Mouse (Mus musculus) ES-CJ7 (cell line): ENCODE results near the gene Cc2d2a.

Experiments used
- DNase-seq: peaks from one replicate; pipeline ENCODE4 v3.0.0; 2011; ENCODE audit warnings: low read depth, low spot score

Gene Cc2d2a

GRCm38 (mm10) chr5:43661997-43662961 lies at the start of gene Cc2d2a:
Gene Cc2d2a (plus strand): TSS chr5:43662346.
- no peak for DNase-seq

GRCm38 (mm10) chr5:43621575-43622299 lies 40.4 kb upstream of the Cc2d2a start:
- DNase-seq: no peak

- no peak for DNase-seq
Observed at GRCm38 (mm10) chr5:43625407-43625806, 36.7 kb upstream of the Cc2d2a start.

DNA sequence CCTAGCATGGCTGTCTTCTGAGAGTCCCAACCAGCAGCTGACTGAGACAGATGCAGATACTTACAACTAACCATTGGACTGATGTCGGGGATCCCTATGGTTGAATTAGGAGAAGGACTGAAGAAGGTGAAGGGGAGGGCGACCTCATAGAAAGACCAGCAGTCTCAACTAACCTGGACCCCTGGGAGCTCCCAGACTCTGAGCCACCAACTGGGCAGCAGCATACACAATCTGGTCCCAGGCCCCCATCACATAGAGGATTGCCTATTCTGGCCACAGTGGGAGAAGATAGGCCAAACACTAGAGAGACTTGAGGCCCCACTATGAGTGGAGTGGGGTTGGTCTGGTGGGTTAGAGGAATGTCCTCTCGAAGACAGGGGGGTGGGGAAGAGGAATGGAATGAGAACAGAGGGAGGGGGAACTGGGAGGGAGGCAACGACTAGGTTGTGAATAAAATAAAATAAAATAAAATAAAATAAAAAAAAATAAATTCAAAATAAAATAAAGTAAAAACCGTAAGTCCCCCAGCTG lies 28.0 kb upstream of the Cc2d2a start:
- DNase-seq: no peak

GRCm38 (mm10) chr5:43634602-43635081 lies 27.5 kb upstream of the Cc2d2a start:
- DNase-seq: peak; percentile 9

DNA sequence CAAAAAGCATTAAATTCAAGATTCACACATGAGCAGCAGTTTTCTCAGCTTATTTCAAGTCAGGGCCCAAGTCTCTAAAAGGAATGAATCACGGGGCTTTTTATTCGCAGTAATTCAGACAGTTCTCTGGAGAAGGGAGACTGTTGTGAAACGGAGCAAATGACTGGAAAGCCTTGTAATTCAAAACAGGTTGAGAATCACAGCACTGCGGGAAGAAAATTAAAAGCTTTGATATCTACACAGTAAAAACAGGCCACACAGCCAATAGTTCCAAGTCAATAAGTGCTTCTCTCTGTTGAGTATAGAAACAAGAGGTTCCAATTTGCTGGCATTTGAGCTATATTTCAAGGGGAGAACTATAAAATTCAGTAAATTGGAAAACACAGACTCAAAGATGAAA lies 17.1 kb upstream of the Cc2d2a start:
- no peak for DNase-seq

GRCm38 (mm10) chr5:43647098-43647774 lies 14.9 kb upstream of the Cc2d2a start:
- no peak for DNase-seq

DNA sequence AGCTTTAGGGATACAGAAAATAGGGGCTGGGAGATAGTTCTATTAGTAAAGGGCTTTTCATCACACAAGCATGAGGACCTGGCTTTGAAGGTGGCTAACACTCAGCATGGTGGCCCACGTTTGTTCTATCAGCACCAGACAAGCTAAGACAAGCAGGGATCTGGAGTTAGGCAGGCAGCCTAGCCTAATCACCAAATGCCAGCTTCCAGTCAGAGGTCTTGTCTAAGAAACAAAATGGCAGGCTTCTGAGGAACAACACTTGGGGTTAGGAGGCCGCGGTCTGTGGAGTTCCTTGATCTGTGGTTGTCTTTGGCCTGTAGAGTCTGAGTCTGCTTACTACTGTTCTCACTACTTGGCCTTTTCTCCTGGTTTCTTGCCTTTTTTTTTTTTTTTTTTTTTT lies 648 bp upstream of the Cc2d2a start:
- no peak for DNase-seq

GRCm38 (mm10) chr5:43663531-43663930 lies 1.4 kb downstream of the Cc2d2a start:
- DNase-seq: no peak

- DNase-seq: no peak
Observed at GRCm38 (mm10) chr5:43665144-43665543, 3.0 kb downstream of the Cc2d2a start.

DNA sequence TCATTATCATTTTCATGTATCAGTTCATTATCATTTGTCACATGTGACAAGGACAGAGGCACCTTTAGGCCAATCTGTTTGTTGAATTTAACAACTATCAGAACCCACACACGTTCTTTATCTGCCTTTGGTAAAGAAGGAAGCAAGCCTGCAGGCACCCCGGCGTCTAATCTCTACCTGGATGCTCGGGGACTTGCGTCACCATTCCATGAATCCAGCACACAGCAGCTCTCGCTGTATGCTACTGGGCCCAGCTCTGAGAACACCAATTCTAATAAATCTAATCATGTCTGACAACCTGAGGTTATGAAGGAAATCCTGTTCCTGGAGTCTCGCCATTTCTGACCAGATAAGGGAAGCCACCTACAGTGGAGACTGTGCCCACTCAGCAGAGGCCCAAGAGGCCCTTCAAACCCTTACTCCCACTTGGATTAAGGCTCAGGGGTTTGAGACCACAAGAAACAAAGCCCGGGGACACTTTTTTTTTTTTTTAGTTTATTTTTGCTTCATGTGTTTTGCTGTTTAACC lies 7.0 kb downstream of the Cc2d2a start:
- DNase-seq: no peak

GRCm38 (mm10) chr5:43672177-43672911 lies 10.2 kb downstream of the Cc2d2a start:
- DNase-seq: peak; percentile 89

- no peak for DNase-seq
Observed at GRCm38 (mm10) chr5:43673083-43673482, 10.9 kb downstream of the Cc2d2a start.

DNA sequence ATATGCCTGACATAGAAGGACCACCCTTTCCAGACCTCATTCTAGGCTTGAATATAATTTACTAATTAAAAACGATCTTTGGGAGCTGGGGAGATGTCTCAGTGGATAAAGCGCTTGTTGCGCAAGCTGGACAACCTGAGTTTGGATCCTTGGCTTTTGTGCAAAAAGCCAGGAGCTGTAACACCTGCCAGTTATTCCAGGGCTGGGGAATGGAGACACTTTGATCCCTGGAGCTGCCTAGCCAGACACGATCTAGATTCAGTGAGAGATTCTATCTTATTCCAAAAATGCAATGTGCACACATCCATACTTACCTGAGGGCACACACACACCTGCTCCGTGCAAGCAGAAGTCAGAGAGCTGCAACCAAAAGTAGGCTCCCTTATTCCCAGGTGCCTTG lies 23.3 kb downstream of the Cc2d2a start:
- DNase-seq: no peak

DNA sequence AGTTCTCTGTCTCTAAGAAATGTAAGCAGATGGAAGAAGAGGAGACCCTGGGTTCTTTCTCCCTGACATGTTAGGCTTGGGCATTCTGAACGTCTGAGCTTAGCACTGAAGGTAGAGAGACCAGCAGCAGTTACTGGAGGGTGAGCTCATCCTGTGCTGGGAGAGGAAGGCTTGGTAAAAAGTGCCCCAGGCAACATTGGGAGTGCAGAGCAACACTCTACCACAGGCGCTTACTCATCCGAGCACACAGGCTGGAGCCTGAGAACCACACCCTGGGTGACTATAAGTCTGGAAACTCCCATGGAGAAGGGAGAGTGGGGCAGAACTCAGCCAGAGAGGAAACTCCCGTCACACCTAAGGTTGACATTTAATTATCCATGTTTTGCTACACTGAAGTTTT lies 30.3 kb downstream of the Cc2d2a start:
- peak; percentile 23 for DNase-seq

DNA sequence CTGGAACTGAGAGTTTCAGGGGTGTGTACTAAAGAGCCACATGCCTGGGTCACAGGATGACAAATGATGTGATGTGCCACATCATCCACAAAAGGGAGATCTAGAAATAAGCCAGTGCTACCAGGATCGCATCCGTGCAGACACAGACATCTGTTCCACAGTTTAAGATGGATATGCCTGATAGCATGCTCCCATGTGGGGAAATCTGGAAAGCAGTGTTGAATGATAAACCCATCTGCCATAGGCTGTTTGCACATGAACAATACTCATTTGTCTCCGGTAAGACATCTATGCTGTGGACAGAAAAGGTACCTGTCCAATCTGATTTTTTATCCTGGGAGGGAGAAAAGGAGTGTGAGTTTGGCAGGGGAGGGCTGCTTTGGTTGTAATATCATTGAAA lies 35.0 kb downstream of the Cc2d2a start:
- no peak for DNase-seq

GRCm38 (mm10) chr5:43699240-43699639 lies 37.1 kb downstream of the Cc2d2a start:
- no peak for DNase-seq

- no peak for DNase-seq
Observed at GRCm38 (mm10) chr5:43721538-43722451, 59.6 kb downstream of the Cc2d2a start.

DNA sequence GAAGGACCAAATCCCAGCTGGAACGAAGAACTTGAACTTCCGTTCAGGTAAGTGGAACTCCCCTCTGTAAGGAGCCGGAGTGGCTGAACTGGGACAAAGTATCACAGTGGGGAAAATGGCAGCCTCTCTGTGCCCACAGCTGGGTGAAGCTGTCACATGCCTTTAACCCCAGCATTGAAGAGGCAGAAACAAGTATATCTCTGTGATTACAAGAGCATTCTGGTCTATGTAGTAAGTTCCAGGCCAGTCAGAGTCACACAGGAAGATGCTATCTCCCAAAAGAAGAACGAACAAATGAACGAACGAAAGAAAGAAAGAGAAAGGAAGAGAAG lies 60.3 kb downstream of the Cc2d2a start:
- no peak for DNase-seq

GRCm38 (mm10) chr5:43723830-43724229 lies 61.7 kb downstream of the Cc2d2a start:
- DNase-seq: no peak
